Mouse (Mus musculus) hindbrain, embryonic 15.5 days (tissue): ENCODE measurements at regions not wholly inside any gene's neighbourhood (a gene's known extent, or its start where the extent isn't known, plus 50 kb on each side); places are given as distances from the start of the nearest gene placed in this dataset.

Experiments used
- ATAC-seq: fragments of 200-750 bp; cut with Nextera tagmentation; 2 replicates; pipeline ENCODE4 v1.8.0; 2017; ENCODE audit warnings: low read depth, moderate number of reproducible peaks, moderate TSS enrichment; ENCODE audit not compliant: low FRiP score
- H3K27ac ChIP-seq: fragments of 300-500 bp; sonication (generic); replicated peaks from 2 replicates; pipeline ENCODE4 v1.5.1; 2015; ENCODE audit warnings: mild to moderate bottlenecking, inconsistent platforms
- H3K27me3 ChIP-seq: fragments of 300-500 bp; sonication (generic); 2 replicates; pipeline ENCODE4 v1.6.1; 2015; ENCODE audit warnings: control low read depth, inconsistent platforms
- H3K36me3 ChIP-seq: fragments of 300-500 bp; sonication (generic); 2 replicates; pipeline ENCODE4 v1.6.1; 2015; ENCODE audit warnings: control low read depth, inconsistent platforms
- H3K4me1 ChIP-seq: fragments of 300-500 bp; sonication (generic); replicated peaks from 2 replicates; pipeline ENCODE4 v1.6.1; 2015; ENCODE audit warnings: control low read depth, inconsistent platforms
- H3K4me2 ChIP-seq: fragments of 300-500 bp; sonication (generic); 2 replicates; pipeline ENCODE4 v1.6.1; 2015; ENCODE audit warnings: moderate library complexity, mild to moderate bottlenecking, inconsistent platforms
- H3K4me3 ChIP-seq: fragments of 300-500 bp; sonication (generic); 2 replicates; pipeline ENCODE4 v1.5.1; 2015; ENCODE audit warnings: mild to moderate bottlenecking, inconsistent platforms
- H3K9ac ChIP-seq: fragments of 300-500 bp; sonication (generic); 2 replicates; pipeline ENCODE4 v1.6.1; 2015; ENCODE audit warnings: inconsistent platforms
- H3K9me3 ChIP-seq: fragments of 300-500 bp; sonication (generic); 2 replicates; pipeline ENCODE4 v1.6.1; 2016; ENCODE audit warnings: control low read depth, inconsistent platforms
- WGBS: fragments of 180-500 bp; shearing (Covaris S2); methylation state at CpG from one replicate; pipeline ENCODE4 v1.1.7; 2015; 5-methylcytosine and 5-hydroxymethylcytosine counted together

GRCm38 (mm10) chr8:103023237-103023636, 237.8 kb upstream of the Cdh11 start:
- H3K9me3 ChIP-seq: no peaks in the 10 kb centered on the region
- no peak for ATAC-seq

GRCm38 (mm10) chr8:103031708-103032107, 246.3 kb upstream of the Cdh11 start:
- Histone ChIP-seq H3K36me3 (no peaks in the 10 kb centered on the region), H3K9me3 (no peaks in the 10 kb centered on the region), H3K27ac (no peak overlapping the region), H3K4me2 (no peak overlapping the region), H3K4me1 (no peaks in the 10 kb centered on the region), H3K27me3 (no peaks in the 10 kb centered on the region), H3K9ac (no peak overlapping the region), H3K4me3 (no peak overlapping the region)
- no peak for ATAC-seq
- 83% methylated on average over 1 of the region's 1 CpGs for WGBS

More at GRCm38 (mm10) chr8:103023237-103023636, 237.8 kb upstream of the Cdh11 start:
- H3K4me1 ChIP-seq: no peaks in the 10 kb centered on the region
- no peak overlapping the region for H3K4me3 ChIP-seq
- H3K36me3 ChIP-seq: no peaks in the 10 kb centered on the region
- H3K27me3 ChIP-seq: no peaks in the 10 kb centered on the region
- 77% methylated on average over 1 of the region's 1 CpGs for whole genome bisulfite sequencing
- no peak overlapping the region for H3K27ac ChIP-seq
- no peak overlapping the region for H3K9ac ChIP-seq
- H3K4me2 ChIP-seq: no peak overlapping the region

GRCm38 (mm10) chr8:103033956-103034355, 248.5 kb upstream of the Cdh11 start:
- H3K4me1 ChIP-seq: no peaks in the 10 kb centered on the region
- H3K27ac ChIP-seq: no peak overlapping the region
- no peaks in the 10 kb centered on the region for H3K27me3 ChIP-seq
- H3K9me3 ChIP-seq: no peaks in the 10 kb centered on the region
- H3K4me2 ChIP-seq: no peak overlapping the region
- no peak overlapping the region for H3K4me3 ChIP-seq
- ATAC-seq: no peak
- 79% methylated on average over 3 of the region's 3 CpGs for WGBS
- H3K36me3 ChIP-seq: no peaks in the 10 kb centered on the region
- H3K9ac ChIP-seq: no peak overlapping the region

- no peak overlapping the region for H3K4me2 ChIP-seq
- no peak overlapping the region for H3K4me3 ChIP-seq
- H3K9me3 ChIP-seq: no peaks in the 10 kb centered on the region
- H3K27ac ChIP-seq: no peak overlapping the region
- H3K4me1 ChIP-seq: no peaks in the 10 kb centered on the region
- no peak overlapping the region for H3K9ac ChIP-seq
- no peaks in the 10 kb centered on the region for H3K36me3 ChIP-seq
- no peaks in the 10 kb centered on the region for H3K27me3 ChIP-seq
- no peak for ATAC-seq
- WGBS: 61% methylated on average over 5 of the region's 5 CpGs
Measured at GRCm38 (mm10) chr8:103072079-103072635, 286.7 kb upstream of the Cdh11 start.

GRCm38 (mm10) chr8:103072646-103073045, 287.2 kb upstream of the Cdh11 start:
- no peak overlapping the region for H3K27ac ChIP-seq
- ATAC-seq: no peak
- no peaks in the 10 kb centered on the region for H3K27me3 ChIP-seq
- H3K4me3 ChIP-seq: no peak overlapping the region
- no peaks in the 10 kb centered on the region for H3K4me1 ChIP-seq
- no peak overlapping the region for H3K9ac ChIP-seq
- H3K36me3 ChIP-seq: no peaks in the 10 kb centered on the region
- no peak overlapping the region for H3K4me2 ChIP-seq
- WGBS: 33% methylated on average over 1 of the region's 1 CpGs
- H3K9me3 ChIP-seq: no peaks in the 10 kb centered on the region

- Histone ChIP-seq H3K9ac (no peak overlapping the region), H3K4me1 (no peaks in the 10 kb centered on the region), H3K4me2 (no peak overlapping the region), H3K27ac (no peak overlapping the region), H3K9me3 (no peaks in the 10 kb centered on the region), H3K4me3 (no peak overlapping the region), H3K27me3 (no peaks in the 10 kb centered on the region), H3K36me3 (no peaks in the 10 kb centered on the region)
- ATAC-seq: no peak
- 46% methylated on average over 3 of the region's 3 CpGs for WGBS
Measured at GRCm38 (mm10) chr8:103078559-103078958, 293.1 kb upstream of the Cdh11 start.

- WGBS: 65% methylated on average over 4 of the region's 4 CpGs
- H3K4me2 ChIP-seq: no peak overlapping the region
- H3K9ac ChIP-seq: no peak overlapping the region
- ATAC-seq: no peak
- H3K36me3 ChIP-seq: no peaks in the 10 kb centered on the region
- no peaks in the 10 kb centered on the region for H3K27me3 ChIP-seq
- H3K4me1 ChIP-seq: no peaks in the 10 kb centered on the region
- no peak overlapping the region for H3K4me3 ChIP-seq
- H3K9me3 ChIP-seq: no peaks in the 10 kb centered on the region
- H3K27ac ChIP-seq: no peak overlapping the region
Measured at GRCm38 (mm10) chr8:103086956-103087482, 301.6 kb upstream of the Cdh11 start.

GRCm38 (mm10) chr8:103096496-103097092, 311.2 kb upstream of the Cdh11 start:
- H3K4me3 ChIP-seq: no peak overlapping the region
- H3K9ac ChIP-seq: no peak overlapping the region
- H3K27ac ChIP-seq: no peak overlapping the region
- WGBS: 89% methylated on average over 4 of the region's 4 CpGs
- no peaks in the 10 kb centered on the region for H3K9me3 ChIP-seq
- no peaks in the 10 kb centered on the region for H3K4me1 ChIP-seq
- H3K4me2 ChIP-seq: no peak overlapping the region
- H3K36me3 ChIP-seq: no peaks in the 10 kb centered on the region
- ATAC-seq: no peak
- H3K27me3 ChIP-seq: no peaks in the 10 kb centered on the region

- Histone ChIP-seq H3K36me3 (no peaks in the 10 kb centered on the region), H3K9ac (no peak overlapping the region), H3K27ac (no peak overlapping the region), H3K4me2 (no peak overlapping the region), H3K4me3 (no peak overlapping the region), H3K4me1 (no peaks in the 10 kb centered on the region), H3K27me3 (no peaks in the 10 kb centered on the region), H3K9me3 (no peaks in the 10 kb centered on the region)
- no peak for ATAC-seq
- 72% methylated on average over 7 of the region's 7 CpGs for WGBS
Measured at GRCm38 (mm10) chr8:103125581-103125980, 340.1 kb upstream of the Cdh11 start.

- Histone ChIP-seq H3K27me3 (no peaks in the 10 kb centered on the region), H3K4me2 (no peak overlapping the region), H3K9me3 (no peaks in the 10 kb centered on the region), H3K4me3 (no peak overlapping the region), H3K4me1 (no peaks in the 10 kb centered on the region), H3K27ac (no peak overlapping the region), H3K9ac (no peak overlapping the region), H3K36me3 (no peaks in the 10 kb centered on the region)
- ATAC-seq: no peak
- 69% methylated on average over 1 of the region's 1 CpGs for WGBS
Measured at GRCm38 (mm10) chr8:103138136-103138535, 352.7 kb upstream of the Cdh11 start.

- no peaks in the 10 kb centered on the region for H3K27me3 ChIP-seq
- WGBS: 81% methylated on average over 1 of the region's 1 CpGs
- H3K9me3 ChIP-seq: no peaks in the 10 kb centered on the region
- no peak overlapping the region for H3K27ac ChIP-seq
- no peaks in the 10 kb centered on the region for H3K36me3 ChIP-seq
- peaks cover 6% of the 10 kb centered on the region; the same call in 1 of the 2 replicates for H3K4me1 ChIP-seq
- no peak overlapping the region for H3K4me2 ChIP-seq
- no peak overlapping the region for H3K4me3 ChIP-seq
- no peak for ATAC-seq
- no peak overlapping the region for H3K9ac ChIP-seq
Measured at GRCm38 (mm10) chr8:103144835-103145234, 359.4 kb upstream of the Cdh11 start.

- Histone ChIP-seq H3K27ac (no peak overlapping the region), H3K9ac (no peak overlapping the region), H3K9me3 (no peaks in the 10 kb centered on the region), H3K4me1 (peaks cover 6% of the 10 kb centered on the region; the same call in 1 of the 2 replicates), H3K4me2 (no peak overlapping the region), H3K4me3 (no peak overlapping the region), H3K36me3 (no peaks in the 10 kb centered on the region), H3K27me3 (no peaks in the 10 kb centered on the region)
- no peak for ATAC-seq
- 39% methylated on average over 4 of the region's 4 CpGs for WGBS
Measured at GRCm38 (mm10) chr8:103148013-103148412, 362.6 kb upstream of the Cdh11 start.
